Comparison of ENCODE assay signal across 19 mouse cellular contexts in the genomic region with DNA sequence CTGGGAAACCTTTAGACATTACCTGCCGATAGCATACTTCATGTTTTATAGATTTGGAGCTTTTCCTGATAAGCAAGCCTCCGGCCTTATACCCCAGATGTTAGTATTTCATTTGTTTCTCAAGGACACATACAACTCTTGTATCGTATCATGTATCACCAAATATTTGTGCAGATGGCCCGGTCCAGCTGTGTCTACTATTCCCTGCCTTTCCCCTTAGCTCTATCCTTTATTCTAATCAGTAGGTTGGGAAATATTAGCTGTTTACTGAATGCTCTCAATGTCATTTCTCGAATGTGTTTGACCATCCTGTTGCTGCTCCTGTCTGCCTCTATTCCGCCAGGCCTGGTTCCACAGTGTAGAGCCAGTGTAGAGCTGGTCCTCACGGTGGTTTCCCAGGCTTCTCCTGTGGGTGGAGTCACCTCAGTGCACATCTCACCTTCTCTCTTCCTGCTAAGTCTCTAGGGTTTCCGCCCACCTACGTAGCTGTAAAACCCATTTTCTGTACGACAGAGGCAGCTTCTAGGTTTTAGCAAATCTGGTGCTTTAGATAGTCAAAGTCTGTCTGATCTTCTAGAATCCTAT. TPM values are rescaled to one million over a fixed set of nuclear protein-coding genes. Genes with fewer than 3 reads are reported as not detected.
A peak's percentile ranks its signal among the peaks of the same experiment; 100 is the strongest.
DNase-seq lines count a peak whose midpoint lies in the region; ATAC-seq and TF ChIP-seq lines count a peak whose summit lies in the region.
"Had no signal": no experiment of that assay in that cellular context is flagged by ENCODE, and none has a peak within 500 bp of the region (broad histone marks: within the 10 kb centered on the region; RNA-seq: fewer than 3 reads in every experiment).

No protein-coding gene starts in this region.

- H3K9ac ChIP-seq in lung, embryonic 14.5 days, result no peak overlapping the region
- H3K9ac ChIP-seq in embryonic facial prominence, embryonic 14.5 days (ENCODE audit: low read depth, low read length), result no peak overlapping the region
- no peak overlapping the region for H3K9ac ChIP-seq in stomach, embryonic 14.5 days (replicated peaks; ENCODE audit: low read depth, low read length)
- no peak overlapping the region for H3K9ac ChIP-seq in forebrain, embryonic 13.5 days
- H3K9ac ChIP-seq: hindbrain, embryonic 13.5 days; liver, embryonic 15.5 days; midbrain, embryonic 12.5 days; neural tube, embryonic 13.5 days had no signal

- WGBS in lung, embryonic 14.5 days, result 52% methylated on average over 10 of the region's 10 CpGs
- 78% methylated on average over 10 of the region's 10 CpGs for WGBS in embryonic facial prominence, embryonic 14.5 days
- 74% methylated on average over 10 of the region's 10 CpGs for WGBS in stomach, embryonic 14.5 days
- 81% methylated on average over 10 of the region's 10 CpGs for WGBS in forebrain, embryonic 13.5 days

- no peaks in the 10 kb centered on the region for H3K9me3 ChIP-seq in lung, embryonic 14.5 days (ENCODE audit: low read depth, low read length)
- H3K9me3 ChIP-seq in embryonic facial prominence, embryonic 14.5 days (ENCODE audit: control insufficient read depth, low read length), result no peaks in the 10 kb centered on the region
- no peaks in the 10 kb centered on the region for H3K9me3 ChIP-seq in stomach, embryonic 14.5 days (ENCODE audit: control insufficient read depth, low read depth, low read length)
- no peaks in the 10 kb centered on the region for H3K9me3 ChIP-seq in forebrain, embryonic 13.5 days (replicated peaks)
- H3K9me3 ChIP-seq: hindbrain, embryonic 13.5 days; liver, embryonic 15.5 days; midbrain, embryonic 12.5 days; neural tube, embryonic 13.5 days had no signal

- DNase-seq in heart, adult 11 months, result peak; percentile 84
- DNase-seq in heart, postnatal 14 days, result no peak
- DNase-seq in lung, embryonic 14.5 days, result peak; percentile 74
- DNase-seq in lung, postnatal 25 days (ENCODE audit: low spot score), result no peak
- DNase-seq in embryonic facial prominence, embryonic 14.5 days (ENCODE audit: low spot score), result no peak
- DNase-seq in urinary bladder, adult 2 months (ENCODE audit: low spot score), result no peak
- DNase-seq: adrenal gland, postnatal 36 days; cerebellum, adult 18-20 months; cerebellum, postnatal 25 days; gastrocnemius, postnatal 25 days; thymus, adult 2 months had no signal

- intact Hi-C loops in heart, postnatal 14 days (cut with DNase I), result loop anchor here (5.0 kb wide), 1 partner anchor 43 kb away; no protein-coding TSS in a partner anchor

- no peaks in the 10 kb centered on the region for H3K36me3 ChIP-seq in lung, embryonic 14.5 days (ENCODE audit: insufficient read depth)
- no peaks in the 10 kb centered on the region for H3K36me3 ChIP-seq in embryonic facial prominence, embryonic 14.5 days (ENCODE audit: control insufficient read depth, insufficient read depth, low read length)
- no peaks in the 10 kb centered on the region for H3K36me3 ChIP-seq in stomach, embryonic 14.5 days (ENCODE audit: control insufficient read depth, insufficient read depth, low read length)
- H3K36me3 ChIP-seq in forebrain, embryonic 13.5 days (ENCODE audit: poor library complexity, severe bottlenecking), result no peaks in the 10 kb centered on the region
- H3K36me3 ChIP-seq: hindbrain, embryonic 13.5 days; liver, embryonic 15.5 days; midbrain, embryonic 12.5 days; neural tube, embryonic 13.5 days had no signal

- no peaks in the 10 kb centered on the region for H3K27me3 ChIP-seq in lung, embryonic 14.5 days (ENCODE audit: insufficient read depth, low read length)
- no peaks in the 10 kb centered on the region for H3K27me3 ChIP-seq in embryonic facial prominence, embryonic 14.5 days (replicated peaks; ENCODE audit: control insufficient read depth, insufficient read depth, low read length)
- no peaks in the 10 kb centered on the region for H3K27me3 ChIP-seq in stomach, embryonic 14.5 days (ENCODE audit: control insufficient read depth, insufficient read depth, low read length)
- H3K27me3 ChIP-seq in forebrain, embryonic 13.5 days, result peaks cover 4% of the 10 kb centered on the region; the same call in 1 of the 2 replicates
- H3K27me3 ChIP-seq: liver, embryonic 15.5 days; neural tube, embryonic 13.5 days had no signal

- no peak for TF ChIP-seq CTCF in lung, embryonic 14.5 days (IDR thresholded peaks at IDR 0.05; ENCODE audit: low read depth)

- no peak overlapping the region for H3K4me3 ChIP-seq in lung, embryonic 14.5 days (ENCODE audit: low read depth, low read length)
- no peak overlapping the region for H3K4me3 ChIP-seq in embryonic facial prominence, embryonic 14.5 days (ENCODE audit: low read depth, low read length)
- no peak overlapping the region for H3K4me3 ChIP-seq in stomach, embryonic 14.5 days (ENCODE audit: low read depth, low read length)
- H3K4me3 ChIP-seq in forebrain, embryonic 13.5 days, result no peak overlapping the region
- H3K4me3 ChIP-seq: hindbrain, embryonic 13.5 days; liver, embryonic 15.5 days; midbrain, embryonic 12.5 days; neural tube, embryonic 13.5 days had no signal

- peak; percentile 42 for ATAC-seq in lung, embryonic 14.5 days (ENCODE audit: insufficient read depth)
- ATAC-seq in embryonic facial prominence, embryonic 14.5 days (ENCODE audit: low read depth), result no peak
- no peak for ATAC-seq in stomach, embryonic 14.5 days (ENCODE audit: insufficient number of reproducible peaks, insufficient read depth, low FRiP score, low read depth)
- ATAC-seq in forebrain, embryonic 13.5 days, result no peak
- ATAC-seq: inflammation-experienced regulatory T-cells, adult 6 months had no signal

- H3K4me1 ChIP-seq in lung, embryonic 14.5 days (ENCODE audit: insufficient read depth), result peaks cover 17% of the 10 kb centered on the region; the same call in 1 of the 2 replicates
- H3K4me1 ChIP-seq in embryonic facial prominence, embryonic 14.5 days (ENCODE audit: control insufficient read depth, insufficient read depth, low read length), result peaks cover 31% of the 10 kb centered on the region
- peaks cover 22% of the 10 kb centered on the region for H3K4me1 ChIP-seq in stomach, embryonic 14.5 days (ENCODE audit: control insufficient read depth, insufficient read depth, low read length)
- no peaks in the 10 kb centered on the region for H3K4me1 ChIP-seq in forebrain, embryonic 13.5 days
- H3K4me1 ChIP-seq: hindbrain, embryonic 13.5 days had no signal

- peak overlapping the region; percentile 50 for H3K4me2 ChIP-seq in lung, embryonic 14.5 days
- H3K4me2 ChIP-seq in embryonic facial prominence, embryonic 14.5 days (ENCODE audit: low read depth, low read length), result no peak overlapping the region
- H3K4me2 ChIP-seq in stomach, embryonic 14.5 days (replicated peaks; ENCODE audit: low read depth, low read length), result no peak overlapping the region
- no peak overlapping the region for H3K4me2 ChIP-seq in forebrain, embryonic 13.5 days
- H3K4me2 ChIP-seq: hindbrain, embryonic 13.5 days; liver, embryonic 15.5 days; neural tube, embryonic 13.5 days had no signal

- peak overlapping the region; percentile 93 for H3K27ac ChIP-seq in lung, embryonic 14.5 days (ENCODE audit: low read depth)
- 0 out of 2 replicates have a peak overlapping the region, but pooled peaks have one; percentile 10 for H3K27ac ChIP-seq in embryonic facial prominence, embryonic 14.5 days (replicated peaks; ENCODE audit: low read depth, low read length)
- H3K27ac ChIP-seq in stomach, embryonic 14.5 days (ENCODE audit: low read length), result peak overlapping the region; percentile 88
- no peak overlapping the region for H3K27ac ChIP-seq in forebrain, embryonic 13.5 days
- H3K27ac ChIP-seq: hindbrain, embryonic 13.5 days; liver, embryonic 15.5 days; midbrain, embryonic 12.5 days had no signal

RNA-seq across cellular contexts. Expression of a gene that starts 18.3 kb away (rescaled TPM):
- total RNA-seq in heart, postnatal 14 days (2021), result 10 to 100 TPM; 15.9 to 20.2 TPM
- 36.9 and 42.0 TPM in 2 replicates for polyA plus RNA-seq in lung, embryonic 14.5 days (2014; fragmentation: Nextera tagmentation; extraction: Ambion mirVana)
- polyA plus RNA-seq in embryonic facial prominence, embryonic 14.5 days (2014; fragmentation: Nextera tagmentation; extraction: Ambion mirVana), result 25.0 and 29.2 TPM in 2 replicates
- 43.6 and 47.2 TPM in 2 replicates for polyA plus RNA-seq in stomach, embryonic 14.5 days (2014; fragmentation: Nextera tagmentation; extraction: Ambion mirVana)
- polyA plus RNA-seq in urinary bladder, adult 2 months (2012; rRNA removed), result 28.5 and 33.2 TPM in 2 replicates
- polyA plus RNA-seq in forebrain, embryonic 13.5 days (2015; fragmentation: Nextera tagmentation; extraction: Ambion mirVana), result 2.7 and 3.0 TPM in 2 replicates
- total RNA-seq: MEL had no signal

RNA-seq across cellular contexts. Expression of a gene that starts 54.7 kb away (rescaled TPM):
- 10 to 100 TPM; 15.5 to 17.4 TPM for total RNA-seq in heart, postnatal 14 days (2021)
- polyA plus RNA-seq in lung, embryonic 14.5 days (2014; fragmentation: Nextera tagmentation; extraction: Ambion mirVana), result 52.5 and 56.0 TPM in 2 replicates
- polyA plus RNA-seq in embryonic facial prominence, embryonic 14.5 days (2014; fragmentation: Nextera tagmentation; extraction: Ambion mirVana), result 44.2 and 50.0 TPM in 2 replicates
- polyA plus RNA-seq in stomach, embryonic 14.5 days (2014; fragmentation: Nextera tagmentation; extraction: Ambion mirVana), result 49.8 and 56.9 TPM in 2 replicates
- polyA plus RNA-seq in urinary bladder, adult 2 months (2012; rRNA removed), result 15.5 and 16.1 TPM in 2 replicates
- polyA plus RNA-seq in forebrain, embryonic 13.5 days (2015; fragmentation: Nextera tagmentation; extraction: Ambion mirVana), result 69.6 and 75.6 TPM in 2 replicates

Comparison
In these comparisons a context has a peak if more than half of its experiments do, and no peak if none do; other contexts are left out.
1. DNase-seq: peak in heart, adult 11 months (single experiment) and lung, embryonic 14.5 days (single experiment); none in heart, postnatal 14 days (0 of 2), lung, postnatal 25 days (single experiment), embryonic facial prominence, embryonic 14.5 days (single experiment) and urinary bladder, adult 2 months (single experiment).